Mouse (Mus musculus) 3T3-L1 (cell line): Measurements from ENCODE around the gene Zfp473.
"Not testable (repeated sequence)": the region's sequence is repeated elsewhere in the genome, so short reads cannot be mapped to it uniquely, and the experiment has no call there.

Experiments used
- DNase-seq: peaks from one replicate; pipeline ENCODE4 v3.0.0-alpha.2; 2015; ENCODE audit warnings: low read depth, low spot score

Gene Zfp473

GRCm38 (mm10) chr7:44722058-44722457 lies 28.8 kb downstream of the Zfp473 start:
- DNase-seq = no peak

GRCm38 (mm10) chr7:44709881-44710280 lies 41.0 kb downstream of the Zfp473 start:
- no peak for DNase-seq

GRCm38 (mm10) chr7:44708574-44708973 lies 42.3 kb downstream of the Zfp473 start, which contains the start of gene Izumo2:
Gene Izumo2 (plus strand): TSS chr7:44708742.
- no peak for DNase-seq

GRCm38 (mm10) chr7:44708093-44708492 lies 42.8 kb downstream of the Zfp473 start:
- DNase-seq = not testable (repeated sequence)

- no peak for DNase-seq
Measured at GRCm38 (mm10) chr7:44707169-44707675, 43.6 kb downstream of the Zfp473 start.

- no peak for DNase-seq
Measured at GRCm38 (mm10) chr7:44706322-44706721, 44.5 kb downstream of the Zfp473 start.

- no peak for DNase-seq
Measured at GRCm38 (mm10) chr7:44705086-44705485, 45.8 kb downstream of the Zfp473 start.

- peak; percentile 39 for DNase-seq
Measured at GRCm38 (mm10) chr7:44704363-44704762, 46.5 kb downstream of the Zfp473 start.

- DNase-seq = no peak
Measured at GRCm38 (mm10) chr7:44702985-44703384, 47.9 kb downstream of the Zfp473 start.

- DNase-seq = peak; percentile 60
Measured at GRCm38 (mm10) chr7:44701921-44702320, 48.9 kb downstream of the Zfp473 start.

- DNase-seq = no peak
Measured at GRCm38 (mm10) chr7:44697980-44698379, 52.9 kb downstream of the Zfp473 start.

- DNase-seq = peak; percentile 91
Measured at GRCm38 (mm10) chr7:44697191-44697710, 53.6 kb downstream of the Zfp473 start.

- no peak for DNase-seq
Measured at GRCm38 (mm10) chr7:44695223-44695622, 55.6 kb downstream of the Zfp473 start.

GRCm38 (mm10) chr7:44693427-44694175 lies 57.2 kb downstream of the Zfp473 start:
- DNase-seq = no peak

- no peak for DNase-seq
Measured at GRCm38 (mm10) chr7:44689331-44689730, 61.5 kb downstream of the Zfp473 start.

- DNase-seq = no peak
Measured at GRCm38 (mm10) chr7:44688890-44689289, 62.0 kb downstream of the Zfp473 start.

GRCm38 (mm10) chr7:44685531-44686402 lies 65.1 kb downstream of the Zfp473 start:
- DNase-seq = no peak

GRCm38 (mm10) chr7:44683656-44684055 lies 67.2 kb downstream of the Zfp473 start:
- no peak for DNase-seq
